Mouse (Mus musculus) cerebellum, adult 2 months (tissue): ENCODE measurements at regions not wholly inside any gene's neighbourhood (a gene's known extent, or its start where the extent isn't known, plus 50 kb on each side); places are given as distances from the start of the nearest gene placed in this dataset.

Experiments
- CTCF ChIP-seq: fragments of 200-500 bp; IDR thresholded peaks from 2 replicates; pipeline ENCODE4 v1.5.1; 2011; ENCODE audit warnings: low read depth, mild to moderate bottlenecking, control low read depth, low read length, moderate library complexity, borderline replicate concordance; ENCODE audit not compliant: insufficient read depth
- POLR2A ChIP-seq: fragments of 200-500 bp; IDR thresholded peaks from 2 replicates; pipeline ENCODE4 v1.6.1; 2011; ENCODE audit warnings: low read length, control low read depth, borderline replicate concordance; ENCODE audit not compliant: insufficient read depth

DNA sequence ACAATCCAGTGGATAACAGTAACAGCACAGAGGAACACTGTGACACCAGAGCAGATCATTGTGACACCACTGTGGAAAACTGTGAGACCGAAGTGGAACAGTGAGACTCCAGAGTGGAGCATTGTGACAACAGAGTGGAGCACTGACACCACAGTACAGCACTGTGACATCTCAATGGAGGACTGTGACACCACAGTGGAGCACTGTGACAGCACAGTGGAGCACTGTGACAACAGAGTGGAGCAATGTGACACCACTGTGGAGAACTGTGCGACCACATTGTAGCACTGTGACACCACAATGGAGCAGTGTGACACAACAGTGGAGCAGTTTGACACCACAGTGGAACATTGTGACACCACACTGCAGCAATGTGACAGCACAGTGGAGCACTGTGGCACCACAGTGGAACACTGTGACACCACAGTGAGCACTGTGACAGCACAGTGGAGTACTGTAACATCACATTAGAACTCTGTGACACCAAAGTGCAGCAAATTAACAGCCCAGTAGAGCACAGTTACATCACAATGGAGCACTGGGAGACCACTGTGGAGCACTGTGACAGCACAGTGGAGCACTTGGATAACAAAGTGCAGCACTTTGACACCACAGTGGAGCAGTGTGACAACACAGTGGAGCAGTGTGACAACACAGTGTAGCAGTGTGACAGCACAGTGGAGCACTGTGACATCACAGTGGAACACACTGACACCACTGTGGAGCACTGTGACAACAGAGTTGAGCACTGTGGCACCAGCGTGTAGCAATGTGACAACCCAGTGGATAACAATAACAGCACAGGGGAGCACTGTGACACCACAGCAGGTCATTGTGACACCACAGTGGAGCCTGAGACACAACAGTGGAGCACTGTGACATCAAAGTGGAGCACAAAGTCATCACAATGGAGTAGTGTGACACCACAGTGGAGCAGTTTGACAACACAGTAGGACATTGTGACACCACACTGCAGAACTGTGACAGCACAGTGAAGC is 84.9 kb upstream of the Vmn1r2 start:
- TF ChIP-seq CTCF: peak; percentile 0; the same call in 1 of the 2 replicates
- TF ChIP-seq POLR2A: no peak
